Mouse (Mus musculus): ENCODE data around the gene Pet100.

GRCm38 (mm10) chr8:3626971-3627370, 5.6 kb downstream of the Pet100 start:
- TF ChIP-seq CTCF (IDR thresholded peaks at IDR 0.05; ENCODE audit: low read depth, low read length) (no peak), POLR2A (IDR thresholded peaks at IDR 0.05; ENCODE audit: borderline replicate concordance, low read depth, low read length) (no peak)

Data from bone marrow macrophage, adult 2 months (primary cell).